Mouse (Mus musculus) spleen, postnatal 36 days (tissue): Measurements from ENCODE around the gene Clasp2.
"Not testable (repeated sequence)": the region's sequence is repeated elsewhere in the genome, so short reads cannot be mapped to it uniquely, and the experiment has no call there.

Experiments
- DNase-seq, 2 experiments: peaks; one replicate each; pipeline ENCODE4 v3.0.0; 2022; ENCODE audit warnings: low spot score in 2 of 2, mixed read lengths in 1 of 2

The Clasp2 gene

DNA sequence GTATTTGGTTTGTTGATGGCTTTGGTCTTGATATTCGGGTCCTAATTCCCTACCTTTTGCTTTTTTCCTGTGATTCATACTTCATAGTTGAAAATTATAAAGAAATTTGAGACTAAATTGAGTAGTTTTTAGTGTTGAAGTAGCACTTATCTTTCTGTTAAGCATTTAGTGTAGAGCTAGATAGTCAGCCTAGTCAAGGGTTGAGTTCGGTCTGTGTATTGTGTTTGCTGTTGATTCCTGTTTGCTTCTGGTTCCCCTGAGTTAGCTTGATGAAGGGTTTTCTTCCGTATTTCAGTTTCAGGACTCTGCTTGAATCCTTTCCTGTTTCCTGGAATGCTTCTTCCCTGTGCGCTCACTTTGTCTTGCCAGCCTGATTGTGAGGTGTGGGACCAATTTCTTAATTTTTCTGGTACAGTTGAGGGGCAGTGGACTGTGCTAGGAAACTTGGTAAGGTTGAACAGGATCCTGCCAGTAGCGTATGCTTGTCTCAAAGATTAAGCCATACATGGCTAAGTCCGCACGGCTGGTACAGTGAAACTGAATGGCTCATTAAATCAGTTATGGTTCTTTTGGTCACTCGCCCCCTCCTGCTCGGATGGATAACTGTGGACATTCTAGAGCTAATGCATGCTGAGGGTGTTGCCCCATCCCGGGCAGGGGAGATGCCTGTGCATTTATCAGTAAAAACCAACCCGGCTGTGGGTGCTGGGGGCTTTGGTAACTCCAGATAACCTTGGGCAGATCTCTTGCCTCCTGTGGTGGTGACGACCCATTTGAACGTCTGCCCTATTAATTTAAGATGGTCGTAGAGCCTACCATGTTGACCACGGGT lies 14.8 kb downstream of the Clasp2 start:
- peak in 1 of 2 experiments; percentile 24 for DNase-seq

DNA sequence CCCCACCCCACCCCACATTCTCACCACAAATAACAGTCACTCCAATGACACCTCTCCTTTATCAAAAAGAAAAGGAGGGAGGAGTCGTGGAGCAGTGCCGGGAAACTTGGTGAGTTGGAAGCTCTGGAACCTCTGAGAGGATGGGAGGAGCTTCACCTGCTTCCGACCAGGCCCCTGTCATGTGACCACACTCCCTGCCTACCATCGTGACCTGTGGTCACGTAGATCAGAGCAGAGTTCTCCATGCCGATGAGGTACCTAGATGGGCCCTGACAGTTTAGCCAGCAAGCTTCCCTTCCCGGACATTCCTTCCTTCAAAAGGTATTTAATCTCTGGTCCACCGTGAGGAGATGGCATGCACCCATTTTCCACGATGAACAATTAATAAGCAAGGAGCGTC lies 17.2 kb downstream of the Clasp2 start:
- no peak for DNase-seq

DNA sequence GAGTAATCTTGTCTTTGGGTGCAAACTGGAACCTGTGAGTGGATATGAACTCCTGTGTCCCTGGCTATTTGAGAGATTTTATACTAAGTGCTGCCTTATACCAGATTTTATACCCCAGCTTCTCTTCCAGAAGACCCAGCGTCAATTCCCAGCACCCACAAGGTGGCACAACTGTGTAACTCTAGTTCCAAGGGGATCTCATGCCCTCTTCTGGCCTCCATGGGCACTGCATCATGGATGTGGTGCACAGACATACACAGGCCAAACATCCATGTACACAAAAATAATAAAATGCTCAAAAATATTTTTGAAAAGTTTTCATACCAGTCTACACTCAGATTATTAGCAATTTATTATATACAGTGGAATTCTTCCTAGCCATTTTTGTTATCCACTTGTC lies 18.4 kb downstream of the Clasp2 start:
- DNase-seq, result no peak

DNA sequence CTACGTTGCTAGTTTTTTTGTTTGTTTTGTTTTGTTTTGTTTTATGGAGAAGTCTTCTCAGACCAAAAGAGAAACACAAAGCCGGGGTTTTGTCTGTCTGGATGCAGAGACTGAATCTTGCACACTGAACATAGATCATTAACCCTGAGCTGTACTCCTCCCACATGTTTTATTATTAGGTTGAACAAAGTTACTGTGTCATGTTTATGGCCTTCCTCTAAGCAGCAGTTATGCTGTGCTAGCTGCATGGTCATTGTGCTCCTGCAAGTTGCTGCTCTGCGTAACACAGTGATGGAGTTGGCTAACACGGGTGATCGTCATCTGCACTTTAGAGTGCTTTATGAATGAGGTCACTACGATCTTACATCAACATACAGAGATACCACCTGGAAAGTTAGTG lies 21.1 kb downstream of the Clasp2 start:
- DNase-seq, result no peak

DNA sequence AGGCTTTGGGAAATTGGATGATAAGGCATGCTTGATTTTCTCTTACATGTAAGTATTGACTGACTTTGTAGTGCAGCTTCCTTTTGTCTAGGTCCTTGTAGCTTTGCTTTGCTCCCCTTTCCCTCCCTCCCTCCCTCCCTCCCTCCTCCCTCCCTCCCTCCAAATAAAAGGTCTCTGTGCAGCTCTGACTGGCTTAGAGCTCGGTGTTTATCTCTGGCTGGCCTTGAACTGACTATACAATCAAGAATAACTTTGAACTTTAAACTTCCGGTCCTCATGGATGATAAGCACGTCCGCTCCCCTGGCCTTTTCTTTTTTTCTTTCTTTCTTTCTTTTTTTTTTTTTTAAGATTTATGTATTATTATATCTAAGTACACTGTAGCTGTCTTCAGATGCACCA lies 21.9 kb downstream of the Clasp2 start:
- DNase-seq, result no peak

DNA sequence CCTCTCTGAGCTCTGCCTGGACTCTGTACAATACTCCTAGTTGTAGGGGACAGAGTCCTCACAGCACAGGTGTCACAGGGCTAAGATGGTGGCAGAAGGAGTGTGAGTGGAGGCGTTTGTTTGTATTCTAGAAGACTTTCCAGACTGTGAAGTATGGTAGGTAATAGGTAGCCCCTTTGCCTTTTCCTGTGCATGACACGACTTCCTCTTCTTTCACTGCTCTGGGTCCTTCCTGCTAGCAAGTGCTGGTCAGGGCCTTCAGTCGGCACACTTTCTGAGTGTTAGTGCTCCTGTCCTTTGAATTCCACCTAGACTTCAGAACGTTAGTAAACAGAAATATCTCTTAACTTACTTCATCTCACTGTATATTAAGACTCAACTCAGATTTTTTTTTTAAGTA lies 29.4 kb downstream of the Clasp2 start:
- no peak for DNase-seq

DNA sequence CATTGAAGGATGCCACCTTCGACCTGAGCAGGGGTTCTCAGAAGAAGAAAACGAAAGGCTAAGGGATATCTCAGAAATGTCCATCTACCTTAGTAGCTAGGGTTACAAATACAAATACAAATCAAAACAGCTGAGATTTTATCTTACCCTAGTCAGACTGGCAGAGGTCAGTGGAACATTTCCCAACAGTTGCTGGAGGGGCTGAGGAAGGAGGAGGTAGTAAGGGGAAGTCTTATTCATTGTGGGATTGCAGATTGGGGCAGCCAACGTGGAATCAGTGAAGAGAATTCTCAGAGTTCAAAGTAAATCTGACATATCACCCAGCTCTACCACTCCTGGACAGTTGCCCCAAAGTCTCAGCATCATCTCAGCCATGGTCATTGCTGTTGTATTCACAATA lies 39.6 kb downstream of the Clasp2 start:
- DNase-seq, result no peak

DNA sequence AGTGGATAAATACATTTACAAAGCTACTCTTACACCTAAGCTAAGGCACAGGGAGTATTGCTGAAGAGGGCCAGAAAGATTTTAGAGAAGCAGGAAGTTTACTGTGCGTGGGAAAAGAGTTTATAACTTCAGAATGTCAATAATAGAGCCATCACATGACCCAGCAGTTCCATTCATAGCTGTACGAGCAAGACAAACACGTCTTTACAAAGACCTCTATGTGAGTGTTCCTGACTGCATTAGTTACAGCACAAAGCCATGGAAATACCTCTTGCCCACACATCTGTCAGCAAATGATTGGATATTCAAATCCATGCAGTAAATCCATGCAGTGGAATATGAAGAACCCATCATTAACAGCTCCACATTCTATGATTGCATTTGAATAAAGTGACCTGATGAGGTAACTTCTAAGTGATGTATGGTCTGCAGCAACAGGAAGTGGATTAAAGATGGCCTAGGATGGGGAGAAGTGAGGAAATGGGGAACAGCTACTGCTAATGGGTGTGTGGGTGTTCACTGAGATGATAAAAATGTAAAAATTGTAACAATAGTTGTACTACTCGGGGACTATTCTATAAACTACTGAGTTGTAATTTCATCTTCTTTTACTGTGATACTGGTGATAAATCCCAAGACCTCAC lies 41.2 kb downstream of the Clasp2 start:
- no peak for DNase-seq

DNA sequence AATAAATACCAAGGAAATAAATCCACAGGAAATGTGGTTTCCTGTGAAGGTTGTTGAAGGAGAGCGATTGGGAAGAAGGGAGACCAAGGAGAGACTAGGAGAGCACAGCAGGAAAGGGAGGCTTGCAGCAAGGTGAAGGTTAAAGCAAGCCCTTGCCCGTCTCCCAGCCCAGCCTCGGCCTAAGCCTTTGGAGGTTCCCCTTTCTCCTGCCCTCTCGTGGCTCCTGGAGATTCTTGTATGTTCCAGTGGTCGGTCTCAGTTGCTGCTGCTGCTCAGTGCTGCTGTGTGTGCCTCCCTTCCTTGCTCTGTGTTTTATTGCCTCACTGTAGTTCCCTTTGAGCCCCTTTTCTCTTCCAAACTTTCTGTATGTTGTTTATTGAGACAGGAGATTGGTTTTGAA lies 42.4 kb downstream of the Clasp2 start:
- DNase-seq, result no peak

DNA sequence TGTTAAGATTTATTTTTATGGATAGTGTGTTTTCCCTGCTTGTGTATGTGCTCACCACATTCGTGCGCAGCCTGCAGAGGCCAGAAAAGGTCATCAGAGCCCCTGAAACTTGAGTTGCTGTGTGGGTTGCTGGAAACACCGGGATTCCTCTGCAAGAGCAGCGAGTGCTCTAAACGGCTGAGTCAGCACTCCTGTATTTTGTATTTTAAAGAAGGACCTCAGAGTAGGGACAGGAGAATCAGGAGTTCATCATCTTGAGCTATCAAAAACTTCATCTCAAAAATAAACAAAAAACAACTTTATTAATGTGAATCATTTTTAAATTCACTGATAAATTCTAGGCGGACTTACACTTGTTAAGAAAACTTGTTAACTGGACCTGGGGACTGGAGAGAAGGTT lies 48.0 kb downstream of the Clasp2 start:
- DNase-seq, result not testable (repeated sequence)

DNA sequence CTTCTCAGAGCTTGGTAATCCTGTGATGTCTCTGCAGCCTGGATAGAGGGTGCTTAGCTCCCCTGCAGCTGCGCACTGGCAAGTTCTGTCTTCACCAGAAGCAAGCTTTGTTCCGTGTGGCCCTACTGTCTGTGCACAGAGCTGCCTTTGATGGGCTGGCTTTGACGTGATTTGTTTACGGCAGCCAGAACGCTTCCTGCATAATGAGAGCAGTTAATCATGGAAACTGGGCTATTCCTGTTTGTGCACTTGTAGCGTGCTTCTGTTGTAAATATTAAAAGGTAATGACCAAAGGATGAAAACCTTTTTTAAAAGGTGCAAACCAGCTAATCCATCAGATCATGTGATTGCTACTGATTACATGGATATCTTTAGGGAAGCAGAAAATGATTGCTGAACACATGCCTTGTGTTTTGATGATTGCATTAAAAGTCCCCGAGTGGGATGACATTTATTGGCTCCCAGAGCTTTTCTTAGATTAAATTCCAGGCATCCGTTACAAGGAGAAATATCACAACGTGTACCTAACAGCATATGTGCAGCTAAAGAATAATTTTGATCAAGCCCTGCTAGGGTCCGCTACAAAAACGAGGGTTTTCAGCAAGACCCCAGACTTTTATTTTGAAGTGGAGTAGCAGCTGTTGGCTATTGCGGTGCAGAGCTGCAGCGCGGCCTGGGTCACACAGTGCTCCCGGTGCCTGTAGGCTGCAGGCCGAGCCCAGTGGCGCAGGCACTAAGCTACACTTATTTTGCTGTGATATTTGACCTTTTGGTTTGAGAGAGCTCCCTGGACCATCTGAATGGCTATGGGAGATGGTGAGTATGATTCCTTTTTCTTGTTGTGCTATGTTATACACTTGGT lies 51.6 kb downstream of the Clasp2 start:
- DNase-seq, result peak; percentile 48 to 60

DNA sequence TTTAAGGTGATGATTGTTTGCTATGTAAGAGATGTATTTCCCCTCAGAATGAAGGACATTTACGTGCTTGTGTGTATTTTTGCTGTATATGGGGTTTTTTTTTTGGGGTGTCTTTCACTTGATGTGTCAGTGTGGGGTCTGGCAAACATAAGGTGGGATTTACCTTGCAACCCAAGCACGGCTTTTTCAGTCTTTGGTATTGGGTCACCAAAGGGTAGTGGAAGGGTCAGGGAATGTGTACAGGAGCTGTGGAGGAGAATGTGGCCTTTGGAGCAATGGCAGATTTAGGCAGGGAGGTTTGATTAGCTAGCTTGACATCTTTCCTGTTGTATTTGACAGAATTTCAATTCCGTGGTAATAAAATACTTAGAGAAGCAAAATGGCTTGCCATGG lies 52.2 kb downstream of the Clasp2 start:
- no peak for DNase-seq

DNA sequence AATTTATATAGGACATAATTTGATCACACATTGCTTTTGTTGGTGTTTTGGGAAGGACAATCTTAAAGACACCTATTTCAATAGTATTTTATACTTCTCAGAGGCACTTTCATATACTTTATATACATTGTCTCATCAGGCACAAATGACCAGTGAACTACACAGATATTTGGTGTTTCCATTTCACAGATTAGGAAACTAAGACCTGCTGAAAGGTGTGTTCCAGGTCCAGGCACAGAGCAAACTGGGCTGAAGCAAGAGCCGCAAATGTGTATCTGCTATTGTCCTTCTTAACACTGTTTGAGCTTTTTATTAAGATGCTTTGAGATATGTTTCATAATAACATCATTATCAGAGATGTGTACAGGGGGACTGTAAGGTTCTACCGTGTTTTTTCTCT lies 52.7 kb downstream of the Clasp2 start:
- no peak for DNase-seq

DNA sequence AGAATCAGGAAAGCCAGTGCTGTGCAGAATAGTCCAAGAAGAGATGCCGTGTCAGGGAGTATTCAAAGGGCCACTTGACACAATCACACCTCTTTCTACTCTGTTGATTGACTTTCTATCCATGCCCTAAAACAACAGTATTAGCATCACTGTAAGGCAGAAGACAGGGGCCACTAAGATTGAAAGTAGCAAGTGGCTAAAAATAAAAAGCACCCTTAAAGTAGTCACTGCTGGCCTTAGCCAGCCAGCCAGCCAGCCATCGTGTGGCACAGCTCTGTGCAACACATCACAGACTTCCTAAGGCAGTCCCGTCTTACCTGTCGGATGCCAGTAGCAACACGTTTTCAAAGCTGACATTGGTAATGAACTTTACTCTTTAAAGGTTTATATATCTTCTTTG lies 55.9 kb downstream of the Clasp2 start:
- DNase-seq, result no peak

DNA sequence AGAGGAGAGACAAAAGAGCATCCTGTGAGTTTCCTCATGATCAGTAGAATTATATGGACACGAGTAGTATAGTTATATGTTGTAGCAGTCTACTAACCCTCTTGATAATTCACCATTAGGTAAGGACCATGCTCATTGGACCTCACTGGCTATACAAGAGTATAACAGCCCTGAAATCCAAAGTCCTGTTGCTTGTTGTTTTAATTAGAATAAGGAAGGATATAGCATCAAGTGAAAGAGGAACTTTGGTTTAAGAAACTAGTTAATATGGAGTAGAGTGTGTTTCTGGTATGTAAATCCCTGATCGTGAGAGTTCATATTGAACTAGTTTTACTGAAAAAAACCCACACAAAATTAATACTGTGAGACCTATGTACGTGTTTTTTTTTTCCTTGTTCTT lies 59.4 kb downstream of the Clasp2 start:
- no peak for DNase-seq

DNA sequence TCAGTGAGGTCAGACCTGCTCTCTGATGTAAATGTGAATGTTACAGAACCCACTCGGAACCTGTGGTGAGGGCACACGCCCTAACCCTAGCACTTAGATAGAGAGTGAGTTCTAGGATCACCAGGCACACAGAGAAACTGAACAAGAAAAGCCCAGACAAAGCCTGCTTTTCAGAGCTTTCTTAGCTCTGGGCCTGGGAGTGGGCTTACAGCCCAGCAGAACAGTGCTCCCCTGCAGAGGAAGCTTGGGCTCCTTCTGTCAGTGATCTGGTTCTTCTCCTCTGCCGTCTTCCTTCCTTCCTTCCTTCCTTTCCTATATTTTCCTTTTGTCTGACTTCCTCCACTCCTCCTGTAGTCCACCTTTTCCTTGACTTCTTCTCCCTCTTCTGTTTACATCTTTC lies 61.5 kb downstream of the Clasp2 start:
- no peak for DNase-seq

DNA sequence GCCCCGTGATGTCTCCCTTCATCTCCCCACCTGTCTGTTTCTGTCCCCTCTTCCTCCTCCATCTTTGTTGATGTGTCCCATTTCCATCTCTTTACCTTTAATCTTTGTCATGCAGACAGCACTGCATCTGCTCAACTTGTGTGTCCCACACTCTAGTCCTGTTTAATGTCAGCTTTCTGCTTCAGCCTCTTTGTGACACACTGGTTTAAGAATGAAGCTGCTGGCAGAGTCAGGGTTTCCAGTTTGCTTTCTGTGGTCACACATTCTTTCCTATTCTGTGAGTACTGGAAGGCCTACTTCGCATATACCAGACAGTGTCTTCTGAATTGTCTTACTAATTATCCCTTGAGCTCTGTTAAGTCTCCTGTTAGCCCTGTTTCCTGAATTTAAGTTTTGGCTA lies 62.5 kb downstream of the Clasp2 start:
- no peak for DNase-seq

DNA sequence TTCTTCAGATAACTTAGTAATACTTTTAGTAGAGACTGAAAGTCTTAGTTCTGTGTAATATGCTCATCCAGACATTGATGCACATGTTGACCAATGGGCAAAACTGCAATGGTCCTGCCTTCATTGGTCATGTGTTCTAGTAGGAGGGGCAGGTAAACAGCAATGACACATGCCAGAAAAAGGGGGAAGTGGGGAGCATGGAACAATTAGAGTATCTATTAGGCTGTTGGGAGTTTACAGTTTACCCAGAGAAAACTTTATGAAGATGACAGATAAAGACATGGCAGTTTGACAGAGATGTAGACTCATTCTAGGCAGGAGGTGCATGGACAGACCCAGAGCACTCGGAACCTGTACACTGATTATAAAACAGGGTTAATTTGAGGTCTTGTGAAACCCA lies 64.1 kb downstream of the Clasp2 start:
- DNase-seq, result no peak

DNA sequence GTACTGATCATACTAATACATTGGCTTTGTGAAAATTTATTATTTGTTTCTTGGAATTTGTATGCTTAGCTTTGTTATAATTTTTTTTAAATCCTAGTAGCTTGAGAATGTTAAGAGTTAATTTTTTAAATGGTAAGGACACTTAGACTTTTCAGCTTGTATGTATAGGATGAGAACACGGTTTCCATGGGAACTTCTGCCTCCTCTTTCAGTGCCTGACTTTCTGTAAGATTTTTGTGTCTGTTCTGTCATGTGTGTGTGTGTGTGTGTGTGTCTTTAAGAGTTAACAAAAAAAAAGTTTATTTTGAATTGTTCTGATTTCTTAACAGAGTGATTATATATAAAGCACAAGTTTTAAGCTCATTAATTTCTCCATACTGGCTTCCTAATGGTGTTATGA lies 70.1 kb downstream of the Clasp2 start:
- DNase-seq, result no peak

DNA sequence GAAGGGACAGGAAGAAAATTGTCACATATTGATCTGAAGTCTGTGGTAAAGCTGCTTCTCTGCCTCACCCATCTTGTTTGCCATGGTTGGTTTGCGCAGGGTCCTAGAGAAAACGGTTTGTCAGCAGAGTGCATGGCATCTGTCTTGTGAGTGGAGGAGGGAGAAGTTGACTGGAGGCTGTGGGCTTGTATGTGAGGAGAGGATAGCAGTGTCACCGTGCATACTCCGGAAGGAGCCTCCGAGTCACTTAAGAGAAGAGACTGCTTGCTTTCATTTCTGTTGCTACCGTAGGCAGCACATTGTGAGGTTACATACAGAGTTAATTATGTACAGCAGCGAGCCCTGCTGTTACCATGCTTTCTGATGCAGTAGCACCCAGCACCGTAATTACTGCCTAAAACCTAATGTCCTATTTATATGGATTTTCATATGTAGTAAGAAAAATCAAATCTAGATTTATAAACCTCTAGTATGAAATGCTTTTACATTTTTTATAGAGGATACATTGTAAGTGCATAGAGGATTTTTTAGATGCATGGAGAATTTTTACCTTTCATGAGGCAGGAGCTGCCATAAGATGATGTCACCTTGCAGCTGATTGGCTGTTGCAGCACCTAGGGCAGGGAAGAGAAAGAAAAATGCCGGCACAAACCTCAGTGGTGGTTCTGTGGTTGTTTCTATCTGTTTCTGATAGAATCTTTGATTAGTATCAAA lies 70.8 kb downstream of the Clasp2 start:
- peak; percentile 10 to 11 for DNase-seq

DNA sequence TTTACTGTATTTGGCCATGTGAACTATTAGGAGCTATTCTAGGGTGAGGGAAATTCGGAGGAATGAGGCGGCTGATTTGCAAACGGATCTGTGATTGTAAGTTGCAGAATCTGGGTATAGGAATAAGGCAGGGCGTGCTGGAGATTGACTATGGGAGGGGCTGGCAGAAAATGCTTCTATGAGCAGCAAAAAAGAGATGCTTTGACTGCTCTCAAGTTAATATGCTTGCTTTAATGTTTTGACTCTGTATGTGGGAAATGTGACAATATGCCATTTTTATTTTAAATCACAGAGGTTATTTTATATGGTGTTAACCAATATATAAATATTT lies 71.4 kb downstream of the Clasp2 start:
- no peak for DNase-seq

DNA sequence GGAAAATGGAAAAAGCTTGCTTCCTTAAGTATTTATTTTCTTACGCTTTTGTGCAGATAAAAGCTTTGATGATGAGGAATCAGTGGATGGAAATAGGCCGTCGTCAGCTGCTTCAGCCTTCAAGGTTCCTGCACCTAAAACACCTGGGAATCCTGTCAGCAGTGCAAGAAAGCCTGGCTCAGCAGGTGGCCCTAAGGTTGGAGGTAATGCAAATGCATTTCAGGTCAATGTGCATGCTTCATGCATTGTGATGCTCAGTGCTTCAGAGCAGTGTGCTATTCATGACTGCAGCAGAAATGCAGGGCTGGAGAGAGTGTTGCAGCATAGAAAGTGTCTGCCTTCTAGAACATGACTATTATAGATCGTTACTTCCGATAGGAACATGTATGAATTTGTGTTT lies 71.8 kb downstream of the Clasp2 start:
- no peak for DNase-seq
